Mouse (Mus musculus) urinary bladder, postnatal 10 days (tissue): Measurements from ENCODE around the gene Vegfa.

Experiments
- DNase-seq: peaks from one replicate; pipeline ENCODE4 v3.0.0; 2022; ENCODE audit warnings: low spot score

Vegfa gene

GRCm38 (mm10) chr17:46032257-46032991 is at the start of gene Vegfa:
Gene Vegfa, minus strand, starts transcription at chr17:46032369.
- peak; percentile 76 for DNase-seq

DNA sequence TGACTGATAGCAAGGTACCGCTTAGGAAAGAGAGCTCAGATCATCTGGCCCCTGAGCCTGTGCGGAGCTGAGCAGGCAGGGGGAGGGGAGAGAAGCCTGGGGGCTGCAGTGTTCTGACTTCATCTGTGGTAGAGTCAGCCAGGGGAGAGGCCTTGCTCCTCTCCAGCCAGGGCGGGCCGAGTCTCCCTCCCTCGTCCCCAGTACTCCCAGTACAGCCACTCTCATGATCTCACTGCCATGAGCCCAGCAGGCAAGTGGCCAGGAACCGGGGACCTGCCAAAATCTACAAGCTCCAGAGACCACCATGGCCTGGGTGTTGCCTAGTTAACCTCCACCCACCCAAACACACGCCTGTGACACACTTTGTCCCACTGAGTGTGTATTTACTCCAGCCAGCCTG is 49.5 kb upstream of the Vegfa start:
- DNase-seq = no peak

GRCm38 (mm10) chr17:46081042-46081441 is 48.9 kb upstream of the Vegfa start:
- DNase-seq = no peak

DNA sequence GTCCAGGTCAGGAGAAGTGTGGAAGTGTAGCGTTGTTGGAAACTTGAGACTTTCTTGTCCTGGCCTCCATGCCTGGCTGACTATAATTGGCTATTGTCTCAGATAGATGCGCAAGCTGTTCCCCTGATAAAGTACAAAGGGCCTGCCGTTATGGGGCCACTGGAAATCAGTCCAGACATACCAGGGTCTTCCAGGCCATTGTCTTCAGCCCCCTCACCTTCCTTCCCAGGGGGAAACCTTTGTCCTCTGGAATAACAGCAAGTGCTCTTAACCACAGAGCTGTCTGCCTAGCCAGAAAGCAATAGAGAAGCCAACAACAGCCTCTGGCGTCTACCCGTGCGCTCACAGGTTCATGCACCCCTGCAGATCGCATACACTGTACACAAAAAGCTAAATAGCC is 48.2 kb upstream of the Vegfa start:
- no peak for DNase-seq

DNA sequence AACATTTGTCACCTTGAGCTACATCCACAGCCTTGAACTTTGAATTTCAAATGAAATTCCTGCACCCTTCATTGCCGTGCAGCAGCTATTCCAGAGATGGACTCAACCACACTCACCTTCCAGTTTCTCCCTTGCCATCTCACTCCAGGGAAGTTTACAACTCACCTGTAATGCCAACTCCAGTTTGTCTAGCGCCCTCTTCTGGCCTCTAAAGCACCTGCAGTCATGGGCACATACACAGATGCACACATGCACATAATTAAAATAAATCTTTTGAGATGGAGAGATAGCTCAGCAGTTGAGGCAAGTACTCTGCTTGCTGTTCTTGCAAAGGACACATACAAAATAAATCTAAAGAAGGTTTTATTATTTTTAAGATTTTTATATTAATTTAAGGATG is 46.9 kb upstream of the Vegfa start:
- DNase-seq = no peak

DNA sequence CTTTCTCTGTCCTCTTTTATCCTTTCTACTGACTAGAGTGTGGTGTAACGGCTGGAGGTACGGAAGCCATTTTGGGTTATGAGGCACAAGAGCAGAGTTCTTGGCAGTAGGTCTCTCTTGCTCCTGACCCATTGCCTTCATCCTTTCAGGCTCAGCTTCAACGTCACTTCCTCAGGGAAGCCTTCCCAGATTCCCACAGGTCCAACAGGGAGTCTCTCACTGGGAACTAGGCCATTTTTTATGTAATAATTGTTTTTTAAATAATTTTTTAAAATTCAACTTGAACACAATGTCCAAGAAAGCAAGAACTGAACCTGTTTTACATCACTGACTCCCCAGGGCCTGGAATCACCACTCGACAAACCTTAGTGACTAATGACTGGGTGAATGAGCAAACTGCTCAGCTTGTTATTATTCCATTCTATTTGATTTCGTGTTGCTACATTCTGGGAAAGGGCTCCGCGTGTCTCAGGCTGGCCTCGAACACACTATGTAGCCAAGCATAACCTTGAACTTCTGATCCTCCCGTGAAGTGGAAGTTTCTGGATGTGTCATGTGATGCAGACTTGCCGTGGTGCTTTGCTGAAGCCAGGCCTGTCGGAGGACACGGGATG is 45.9 kb upstream of the Vegfa start:
- DNase-seq = no peak

GRCm38 (mm10) chr17:46076260-46076551 is 44.0 kb upstream of the Vegfa start:
- no peak for DNase-seq

GRCm38 (mm10) chr17:46075551-46076259 is 43.5 kb upstream of the Vegfa start:
- no peak for DNase-seq

GRCm38 (mm10) chr17:46075116-46075485 is 42.9 kb upstream of the Vegfa start:
- no peak for DNase-seq

DNA sequence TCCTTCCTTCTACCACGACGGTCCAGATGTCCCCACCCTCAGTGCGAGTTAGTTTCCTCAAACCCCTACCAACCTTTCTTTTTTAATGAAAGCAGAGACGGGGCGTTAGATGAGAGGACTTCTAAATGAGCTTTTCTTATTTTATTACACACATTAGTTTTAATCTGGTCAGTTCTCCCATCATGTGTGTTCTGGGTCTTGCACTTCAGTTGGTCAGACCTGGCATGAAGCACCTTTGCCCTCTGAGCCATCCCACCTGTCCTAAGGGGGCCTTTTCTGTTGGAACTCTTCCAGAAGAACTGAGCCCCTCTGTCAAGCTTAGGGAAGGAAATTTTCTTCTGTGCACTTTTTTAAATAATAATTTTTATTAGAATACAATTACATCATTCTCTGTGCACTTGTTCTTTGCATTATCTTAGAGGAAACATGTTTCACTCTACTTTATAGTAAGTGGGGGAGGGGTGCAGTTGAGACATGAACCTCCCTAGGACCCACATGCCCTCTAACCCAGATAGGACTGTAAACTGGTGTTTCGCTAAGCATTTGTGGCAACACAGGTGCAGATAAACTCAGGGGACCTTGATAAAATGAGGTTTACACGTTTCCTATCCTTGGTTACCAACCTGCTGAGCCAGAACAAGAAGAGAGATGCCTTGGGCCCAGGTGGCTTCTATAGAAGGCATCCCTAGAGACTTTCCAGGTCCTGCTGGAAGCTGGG is 42.4 kb upstream of the Vegfa start:
- DNase-seq = no peak

GRCm38 (mm10) chr17:46073730-46074301 is 41.6 kb upstream of the Vegfa start:
- DNase-seq = peak; percentile 68

DNA sequence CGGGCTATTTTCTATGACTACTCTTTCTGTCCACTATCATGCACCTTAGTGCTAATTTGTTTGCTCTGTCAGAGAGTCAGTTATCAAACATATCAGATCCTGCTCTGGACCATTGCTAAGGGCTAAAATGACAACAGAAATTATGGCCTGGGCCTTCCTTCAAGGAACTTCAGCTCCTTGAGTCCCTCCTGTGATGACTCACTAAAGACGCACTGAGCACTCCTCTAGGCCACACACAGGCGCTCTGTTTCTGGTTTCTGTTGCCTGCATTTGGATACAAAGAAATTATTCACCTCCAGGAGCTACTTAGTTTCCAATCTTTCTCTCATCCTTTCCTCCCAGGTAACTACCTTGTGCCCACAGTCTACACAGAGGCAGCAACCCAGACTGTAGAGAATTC is 39.4 kb upstream of the Vegfa start:
- DNase-seq = no peak

DNA sequence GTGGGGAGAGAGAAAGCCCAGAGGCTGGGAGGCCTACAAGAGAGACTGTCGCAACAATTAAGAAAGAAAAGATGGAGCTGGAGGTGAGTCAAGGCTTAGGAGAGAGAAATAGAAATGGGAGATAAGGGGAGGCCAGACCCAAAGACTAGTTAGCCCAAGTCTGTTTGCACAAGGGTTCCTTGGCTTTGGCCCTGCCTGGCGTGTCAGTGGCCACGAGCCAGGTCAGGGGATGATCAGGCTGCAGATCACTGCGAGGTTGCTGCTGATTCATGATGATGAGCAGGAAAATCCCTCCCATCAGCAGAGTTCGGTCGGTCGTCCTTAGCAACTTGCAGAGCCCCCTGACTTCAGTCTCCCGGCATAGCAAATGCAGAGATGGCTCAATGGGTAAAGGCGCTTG is 37.9 kb upstream of the Vegfa start:
- DNase-seq = no peak

- no peak for DNase-seq
These were observed 31.8 kb upstream of the Vegfa start for GRCm38 (mm10) chr17:46063974-46064312.

DNA sequence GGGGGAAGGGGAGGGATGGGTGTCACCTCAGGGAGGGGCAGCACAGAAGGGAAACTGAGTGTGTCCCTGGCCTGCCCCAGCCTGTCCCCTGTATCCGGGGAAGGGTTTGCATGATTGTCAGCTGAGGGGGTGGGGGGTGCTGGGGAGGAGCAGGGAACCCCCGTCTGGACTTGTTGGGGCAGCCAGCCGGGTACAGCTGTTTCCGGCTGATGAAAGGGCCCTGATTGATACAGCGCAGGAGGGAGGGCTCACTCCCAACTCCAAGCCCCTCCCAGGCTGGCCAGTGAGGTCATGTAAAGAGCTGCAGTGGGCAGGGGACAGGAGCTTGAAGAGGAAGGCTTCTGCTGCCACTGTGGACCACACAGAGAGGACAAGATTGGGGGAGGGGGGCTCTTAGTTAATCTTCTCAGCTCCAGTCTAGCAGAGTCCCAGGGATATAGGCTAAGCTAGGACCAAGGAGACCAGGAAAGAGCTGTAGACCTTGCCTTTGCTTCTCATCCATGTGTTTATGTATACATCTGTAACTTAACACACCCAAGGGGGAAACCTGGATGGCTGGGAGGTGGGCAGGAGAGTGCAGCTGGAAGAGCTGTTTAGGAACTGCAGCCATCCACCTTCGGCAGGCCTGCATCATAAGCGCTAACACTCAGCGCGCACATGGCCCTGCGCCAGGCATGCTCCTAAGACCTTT is 31.3 kb upstream of the Vegfa start:
- no peak for DNase-seq

GRCm38 (mm10) chr17:46060253-46060652 is 28.1 kb upstream of the Vegfa start:
- no peak for DNase-seq

DNA sequence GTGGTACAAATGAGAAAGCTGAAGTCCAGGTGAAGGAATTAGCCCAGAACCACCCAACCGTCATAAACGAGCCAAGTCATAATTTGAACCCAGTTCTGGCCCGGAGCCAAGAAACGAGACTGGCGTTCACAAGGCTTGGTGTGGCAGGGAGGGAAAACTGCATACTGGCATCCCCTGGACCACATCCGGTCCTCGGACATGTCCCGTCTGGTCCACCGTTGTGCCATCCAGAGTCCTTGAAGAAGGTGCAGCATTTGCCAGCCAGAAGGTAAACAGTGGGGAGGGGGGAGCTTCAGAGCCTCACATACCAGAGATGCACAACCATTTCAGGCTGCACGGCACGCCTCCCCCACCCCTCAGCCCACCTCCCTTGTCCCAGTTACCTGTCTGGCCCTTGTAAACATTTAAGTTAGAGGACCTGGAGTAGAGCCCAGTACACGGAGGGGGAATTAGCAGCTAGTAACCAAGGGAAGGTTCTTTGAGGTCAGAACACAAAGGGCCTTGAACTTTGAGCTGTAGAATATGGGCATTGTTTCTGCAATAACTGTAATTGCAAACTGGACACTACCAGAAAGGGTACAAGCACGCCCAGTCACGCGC is 27.2 kb upstream of the Vegfa start:
- DNase-seq = peak; percentile 44

DNA sequence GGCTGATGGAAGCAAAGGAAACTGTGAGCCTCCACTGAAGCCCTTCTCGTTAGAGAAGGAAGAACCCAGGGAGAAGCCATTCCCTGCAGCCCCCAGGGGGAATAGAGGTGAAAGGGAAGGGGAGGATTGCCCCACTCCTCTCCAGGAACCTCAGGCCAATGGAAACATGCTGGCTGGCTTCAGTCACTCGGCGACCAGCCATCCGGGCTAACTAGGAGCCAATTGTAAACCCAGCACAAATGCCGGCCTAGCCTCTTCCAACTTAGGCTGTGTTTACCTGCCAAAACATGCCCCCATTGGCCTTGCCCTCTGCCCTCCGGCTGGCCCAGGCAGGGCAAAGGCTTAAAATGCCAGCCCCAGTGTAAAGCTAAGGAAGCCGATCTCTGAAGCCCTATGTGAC is 24.1 kb upstream of the Vegfa start:
- no peak for DNase-seq

DNA sequence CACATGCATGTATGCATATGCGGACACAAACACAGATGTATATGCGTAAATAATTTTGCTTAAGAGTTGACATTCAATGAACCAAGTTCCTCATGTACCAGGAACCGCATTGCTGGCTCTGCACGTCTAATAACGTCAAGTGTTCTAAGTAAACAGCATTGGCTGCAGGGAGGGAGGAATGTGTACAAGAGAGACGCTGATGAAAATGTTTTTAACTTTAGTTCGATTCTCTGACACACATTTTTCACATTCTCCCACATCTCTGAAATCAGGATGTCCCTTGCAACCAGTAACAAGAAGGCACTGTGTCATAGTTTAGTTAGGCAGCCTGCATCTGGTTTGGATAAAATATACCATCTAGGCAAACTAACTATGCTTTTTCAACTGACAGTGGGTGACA is 23.6 kb upstream of the Vegfa start:
- DNase-seq = no peak

DNA sequence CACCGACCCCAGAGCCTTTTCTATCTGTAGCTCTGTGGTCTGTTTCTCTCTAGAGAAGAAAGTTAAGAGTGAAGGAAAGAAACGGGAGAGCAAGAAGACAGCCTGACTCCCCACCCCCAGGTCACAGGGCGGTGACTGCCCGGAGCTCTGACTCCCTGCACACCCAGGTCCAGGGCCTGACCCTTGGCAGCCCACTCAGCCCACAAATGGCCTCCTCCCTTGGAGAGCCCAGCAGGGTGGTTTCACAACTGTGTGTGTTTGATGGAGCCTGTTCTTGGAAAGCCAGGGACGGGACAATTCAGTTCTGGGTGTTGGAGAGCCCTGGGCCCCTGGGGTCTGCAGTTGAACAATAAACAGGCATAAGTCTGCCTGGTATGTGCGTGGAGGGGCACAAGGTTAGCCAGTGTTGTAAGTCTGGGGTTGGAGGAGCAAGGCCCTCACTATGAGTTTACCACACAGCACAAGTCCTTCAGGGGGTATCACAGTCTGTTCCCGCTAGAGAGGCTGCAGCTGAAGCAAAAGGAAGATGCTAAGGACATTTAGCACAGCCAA is 21.2 kb upstream of the Vegfa start:
- no peak for DNase-seq

- no peak for DNase-seq
These were observed 20.0 kb upstream of the Vegfa start for GRCm38 (mm10) chr17:46052146-46052545.
